Comparison of ENCODE assay signal across 11 mouse cellular contexts in the genomic region with DNA sequence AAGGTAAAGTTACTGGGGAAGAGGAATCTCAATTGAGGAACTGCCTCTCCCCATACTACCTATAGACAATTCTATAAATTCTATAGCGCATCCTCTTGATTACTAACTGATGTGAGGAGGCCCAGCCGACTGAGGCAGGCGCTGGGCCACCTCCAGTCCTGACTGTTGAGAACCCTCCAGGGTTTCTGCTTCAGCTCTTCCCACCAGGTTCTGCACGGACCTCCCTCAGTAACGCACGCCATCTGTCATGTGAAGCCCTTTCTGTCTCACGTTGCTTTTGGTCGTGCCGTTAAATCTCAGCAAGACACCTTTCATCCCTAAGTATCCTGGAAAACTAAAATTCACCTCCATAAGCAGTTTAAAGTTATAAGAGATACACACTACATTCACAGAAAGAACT.
"Had no signal": no experiment of that assay in that cellular context is flagged by ENCODE, and none has a peak within 500 bp of the region (broad histone marks: within the 10 kb centered on the region; RNA-seq: fewer than 3 reads in every experiment).

No protein-coding gene starts in this region.

- DNase-seq: kidney, postnatal 25 days; layer of hippocampus, postnatal 36 days; liver, embryonic 13.5 days; lung, embryonic 14.5 days; thymus, adult 18-20 months; thymus, postnatal 36 days had no signal

- H3K4me3 ChIP-seq: left cerebral cortex, adult 2 months; liver, embryonic 13.5 days; midbrain, embryonic 13.5 days had no signal

- ATAC-seq: lung, postnatal 0 days; midbrain, embryonic 13.5 days had no signal

- H3K4me1 ChIP-seq: liver, embryonic 13.5 days; midbrain, embryonic 13.5 days had no signal

- H3K27ac ChIP-seq: kidney, postnatal 0 days; left cerebral cortex, adult 2 months; liver, embryonic 13.5 days; macrophage; midbrain, embryonic 13.5 days had no signal

- H3K27me3 ChIP-seq: liver, embryonic 13.5 days; midbrain, embryonic 13.5 days had no signal
